Mouse (Mus musculus) lung, postnatal 0 days (tissue): Measurements from ENCODE around the gene Glyr1.

Source experiments
- CTCF ChIP-seq: IDR thresholded peaks from 2 replicates; pipeline ENCODE4 v1.5.1; 2016; ENCODE audit warnings: antibody characterized with exemption, mild to moderate bottlenecking
- EP300 ChIP-seq: IDR thresholded peaks from 2 replicates; pipeline ENCODE4 v1.6.1; 2016; ENCODE audit warnings: antibody characterized with exemption, mild to moderate bottlenecking, control low read depth

DNA sequence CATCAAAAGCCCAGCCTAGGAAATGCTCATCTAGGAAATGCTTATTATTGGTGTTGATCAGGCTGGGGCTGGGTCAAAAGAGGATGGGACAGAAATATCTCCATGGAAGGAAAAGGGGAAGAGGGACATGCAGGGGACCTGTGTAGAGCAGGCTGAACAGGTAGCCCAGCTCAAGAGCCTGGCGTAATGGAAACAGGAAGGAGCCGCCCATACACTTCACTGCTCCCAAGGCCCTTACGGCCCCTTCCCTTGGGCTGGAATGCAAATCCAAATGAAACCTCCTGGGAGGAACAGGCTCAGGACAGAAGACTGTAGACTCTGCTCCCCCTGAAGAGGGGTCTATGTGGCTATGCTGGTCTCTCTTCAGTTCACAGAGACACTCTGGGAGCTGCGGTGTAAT lies 35.1 kb downstream of the Glyr1 start:
- TF ChIP-seq CTCF: no peak
- TF ChIP-seq EP300: peak; percentile 28
